Mouse (Mus musculus): Measurements from ENCODE around the gene Taar7b.
A peak's percentile ranks its signal among the peaks of the same experiment; 100 is the strongest.

The Taar7b gene

DNA sequence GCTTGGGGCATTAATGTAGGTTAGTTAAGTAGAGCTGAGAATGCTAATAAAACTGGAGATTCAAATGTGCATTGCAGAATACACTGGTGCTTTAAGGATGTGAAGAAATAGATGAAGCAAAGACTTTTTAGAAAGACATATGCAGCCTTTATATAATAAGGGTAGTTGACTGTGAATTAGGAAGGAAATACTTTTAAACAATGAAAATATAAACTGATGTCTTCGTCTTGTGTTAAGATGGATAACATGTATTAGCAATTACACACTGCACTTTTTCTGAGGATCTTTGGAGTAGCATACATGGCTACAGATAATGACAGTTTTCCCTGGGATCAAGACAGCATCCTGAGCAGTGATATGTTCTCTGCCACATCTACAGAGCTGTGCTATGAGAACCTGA lies at the start of gene Taar7b:
Gene Taar7b, plus strand, starts transcription at position 301 of the 400 bp plus-strand sequence.
- no peak for DNase-seq

DNA sequence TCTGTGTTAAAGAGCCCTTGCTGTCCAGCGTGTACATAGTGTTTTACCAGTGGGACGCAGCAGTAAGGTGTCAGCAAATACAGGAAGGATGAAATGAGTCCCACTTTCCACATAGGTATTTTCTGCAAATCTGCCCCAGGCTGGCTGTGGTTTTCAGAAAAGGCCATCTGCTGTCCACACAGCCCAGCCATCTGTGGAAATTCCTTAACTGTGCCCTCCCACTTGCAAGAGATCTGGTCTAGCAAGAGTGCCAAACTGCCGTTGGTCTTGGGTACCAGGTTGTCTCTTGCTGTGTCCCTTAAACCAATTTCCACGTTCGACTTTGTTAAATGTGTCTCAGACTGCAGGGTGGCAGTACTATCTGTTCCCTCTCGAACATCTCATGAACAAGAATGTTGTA lies 48.0 kb upstream of the Taar7b start:
- no peak for DNase-seq

DNA sequence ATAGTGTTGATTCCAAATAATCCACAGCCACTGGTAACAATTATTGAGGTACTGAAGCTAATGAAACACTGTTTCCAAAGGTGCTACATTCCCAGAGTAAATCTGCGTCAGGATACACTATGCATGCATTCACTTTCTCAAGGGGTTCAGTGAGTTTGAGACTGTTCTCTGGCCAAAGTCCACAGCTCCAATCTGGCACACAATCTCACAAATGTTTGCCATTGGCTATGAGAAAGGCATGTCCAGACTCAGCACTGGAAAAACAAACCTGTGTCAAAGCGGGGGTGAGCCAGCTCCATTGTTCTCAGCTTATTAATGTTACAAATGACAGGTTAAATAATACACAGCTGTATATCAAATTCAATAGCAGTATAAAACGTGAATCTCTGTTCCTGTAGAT lies 40.7 kb upstream of the Taar7b start:
- DNase-seq, result no peak

DNA sequence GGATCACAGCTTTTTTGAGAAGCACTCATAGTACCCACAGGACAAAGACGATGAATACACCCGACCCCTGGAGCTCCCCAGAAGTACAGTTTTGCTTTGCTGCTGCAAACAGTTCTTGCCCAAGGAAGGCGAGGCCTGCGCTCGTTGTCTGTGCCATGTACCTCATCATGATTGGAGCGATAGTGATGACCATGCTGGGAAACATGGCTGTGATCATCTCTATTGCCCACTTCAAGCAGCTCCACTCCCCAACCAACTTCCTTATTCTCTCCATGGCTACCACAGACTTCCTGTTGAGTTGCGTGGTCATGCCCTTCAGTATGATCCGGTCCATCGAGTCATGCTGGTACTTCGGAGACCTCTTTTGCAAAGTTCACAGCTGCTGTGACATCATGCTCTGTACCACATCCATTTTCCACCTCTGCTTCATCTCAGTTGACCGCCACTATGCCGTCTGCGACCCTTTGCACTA lies 39.3 kb upstream of the Taar7b start, which contains the start of gene Taar4:
Gene Taar4, plus strand, starts transcription at position 51 of the 472 bp plus-strand sequence.
- no peak for DNase-seq

DNA sequence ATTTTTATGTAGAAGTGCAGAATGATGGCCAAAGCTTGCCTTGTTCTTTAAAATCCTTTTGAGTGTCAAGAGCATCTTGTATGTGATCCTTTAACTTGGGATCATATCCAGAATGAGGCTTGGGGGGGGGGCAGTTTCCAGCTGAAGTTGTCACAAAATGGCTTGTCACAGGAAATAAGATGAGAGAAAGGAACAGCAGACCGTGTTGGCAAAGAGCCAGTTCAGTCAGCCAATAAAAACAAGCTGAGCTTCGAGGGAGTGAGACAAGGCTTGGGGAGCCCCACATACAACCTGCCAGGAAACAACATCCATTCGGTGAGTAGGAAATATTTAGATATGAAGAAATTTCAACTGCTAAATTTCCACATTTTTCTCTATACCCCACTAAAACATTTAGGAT lies 36.3 kb upstream of the Taar7b start:
- DNase-seq, result no peak

DNA sequence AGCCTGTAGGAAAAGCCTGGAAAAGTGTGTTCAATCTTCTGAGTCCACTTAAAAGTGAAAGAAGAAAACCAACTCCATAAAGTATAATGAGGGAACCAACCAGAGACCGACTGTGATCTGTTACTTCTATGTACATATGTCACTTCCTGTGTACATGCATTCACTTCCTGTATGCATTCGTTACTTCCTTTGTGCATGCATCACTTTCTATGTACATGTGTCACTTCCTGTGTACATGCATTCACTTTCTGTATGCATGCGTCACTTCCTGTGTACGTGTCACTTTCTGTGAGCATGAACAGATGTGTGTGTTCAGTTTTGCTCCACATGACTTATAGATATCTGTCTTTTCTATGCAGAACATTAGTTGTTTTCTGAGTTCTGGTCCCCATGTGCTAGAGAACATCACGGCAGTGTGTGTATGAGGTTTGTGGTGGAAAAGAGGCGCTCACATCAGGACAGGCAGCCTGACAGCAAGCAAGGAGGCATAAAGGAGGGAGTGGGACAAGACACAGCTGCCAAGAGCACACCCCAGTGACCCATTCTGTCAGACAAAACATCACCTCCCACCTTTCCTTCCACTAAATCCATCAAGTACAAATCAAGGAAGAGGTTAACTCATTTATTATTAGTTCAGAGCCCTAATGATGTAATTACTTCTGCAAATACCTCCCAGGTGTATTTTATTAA lies 34.7 kb upstream of the Taar7b start:
- no peak for DNase-seq

DNA sequence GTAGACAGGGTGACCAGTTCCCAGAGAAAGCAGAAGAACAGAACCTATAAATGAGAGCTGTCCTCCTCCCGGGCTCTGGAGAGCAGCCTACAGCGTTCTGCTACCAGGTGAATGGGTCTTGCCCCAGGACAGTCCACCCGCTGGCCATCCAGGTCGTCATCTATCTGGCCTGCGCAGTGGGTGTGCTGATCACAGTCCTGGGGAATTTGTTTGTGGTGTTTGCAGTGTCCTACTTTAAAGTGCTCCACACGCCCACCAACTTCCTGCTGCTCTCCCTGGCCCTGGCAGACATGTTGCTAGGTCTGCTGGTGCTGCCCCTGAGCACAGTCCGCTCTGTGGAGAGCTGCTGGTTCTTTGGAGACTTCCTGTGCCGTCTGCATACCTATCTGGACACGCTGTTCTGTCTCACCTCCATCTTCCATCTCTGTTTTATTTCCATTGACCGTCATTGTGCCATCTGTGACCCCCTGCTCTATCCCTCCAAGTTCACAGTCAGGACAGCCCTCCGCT lies 29.0 kb upstream of the Taar7b start, which contains the start of gene Taar5:
Gene Taar5, plus strand, starts transcription at position 51 of the 510 bp plus-strand sequence.
- no peak for DNase-seq

DNA sequence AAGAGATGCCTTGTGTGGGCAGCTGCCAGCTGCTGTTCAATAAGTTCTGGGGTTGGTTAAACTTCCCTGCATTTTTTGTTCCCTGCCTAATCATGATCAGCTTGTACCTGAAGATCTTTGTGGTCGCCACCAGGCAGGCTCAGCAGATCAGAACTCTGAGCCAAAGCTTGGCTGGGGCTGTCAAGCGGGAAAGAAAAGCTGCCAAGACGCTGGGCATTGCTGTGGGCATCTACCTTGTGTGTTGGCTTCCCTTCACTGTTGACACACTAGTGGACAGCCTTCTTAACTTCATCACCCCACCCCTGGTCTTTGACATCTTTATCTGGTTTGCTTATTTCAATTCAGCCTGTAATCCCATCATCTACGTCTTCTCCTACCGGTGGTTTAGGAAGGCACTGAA lies 28.5 kb upstream of the Taar7b start:
- no peak for DNase-seq

DNA sequence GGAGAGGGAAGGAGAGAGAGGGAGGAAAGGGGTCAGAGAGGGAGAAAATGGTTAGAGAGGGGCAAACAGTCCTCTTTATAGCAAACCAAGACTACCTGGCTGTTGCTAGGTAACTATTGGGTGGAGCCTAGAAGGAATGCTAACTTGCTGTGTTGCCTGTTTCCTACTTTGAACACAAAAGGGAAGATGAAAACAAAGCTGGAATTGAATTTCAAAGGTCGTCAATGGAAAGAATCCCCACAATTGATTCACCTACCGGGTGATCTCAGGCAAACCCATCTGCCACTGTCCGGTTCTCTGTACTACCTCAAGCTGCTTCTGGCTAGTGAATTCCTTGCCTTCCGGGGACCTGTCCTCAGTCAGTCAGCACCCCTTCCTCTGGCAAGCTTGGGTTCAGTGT lies 21.8 kb upstream of the Taar7b start:
- no peak for DNase-seq

DNA sequence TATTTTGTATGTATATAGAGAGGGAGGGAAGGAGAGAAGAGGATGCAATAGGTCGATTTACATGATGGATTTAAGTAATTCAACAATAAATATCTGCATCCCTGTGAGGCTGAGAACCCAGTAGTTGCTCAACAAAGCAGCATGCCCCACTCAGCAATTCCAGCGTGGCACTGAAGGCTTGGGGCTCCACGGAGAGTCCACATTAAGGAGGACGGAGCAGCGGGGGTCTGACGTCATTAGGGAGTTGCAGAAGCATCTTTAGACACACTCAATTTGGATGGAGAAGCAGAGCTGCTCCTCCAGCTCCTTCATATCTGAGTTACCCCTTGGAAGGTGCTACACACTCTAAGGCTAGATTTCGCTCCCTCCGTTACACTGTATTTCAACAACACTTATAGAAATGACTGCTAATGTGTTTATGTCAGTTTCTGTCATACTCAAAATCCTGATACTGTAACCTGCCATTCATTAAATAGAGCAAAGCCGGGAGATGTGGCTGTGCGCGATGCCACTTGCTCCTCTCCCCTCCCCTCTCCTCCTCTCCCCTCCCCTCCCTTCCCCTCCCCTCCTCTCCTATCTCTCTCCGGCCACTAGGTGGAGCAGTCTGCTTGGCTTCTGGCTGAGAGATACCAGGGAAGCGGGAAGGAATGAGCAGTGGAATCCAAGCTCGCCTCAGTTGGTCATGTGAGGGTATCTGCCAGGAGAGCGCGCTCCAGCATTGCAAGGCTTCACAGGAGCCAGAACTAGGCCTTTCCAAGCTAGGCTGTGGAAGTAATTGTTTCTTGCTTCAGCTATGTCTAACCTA lies 20.6 kb upstream of the Taar7b start:
- peak; percentile 71 for DNase-seq

DNA sequence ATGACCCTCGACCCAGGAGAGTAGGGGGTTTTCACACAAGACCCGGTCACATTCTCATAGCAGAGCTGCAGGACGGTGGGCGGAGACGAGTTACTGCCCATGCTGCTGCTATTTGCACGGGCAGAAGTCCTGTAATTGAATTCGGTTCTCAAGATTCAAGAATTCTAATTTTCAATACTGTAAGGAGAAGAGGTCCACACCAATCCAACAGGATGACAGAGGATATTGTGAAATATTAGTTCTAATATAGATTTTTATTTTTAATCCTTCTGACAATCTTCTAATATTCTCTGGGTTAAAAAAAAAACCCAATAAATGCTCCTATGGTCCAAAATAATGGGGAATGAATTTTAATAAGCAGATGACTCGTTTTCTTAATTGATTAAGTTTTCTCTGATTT lies 14.2 kb upstream of the Taar7b start, which contains the start of gene Taar6:
Gene Taar6, minus strand, starts transcription at position 101 of the 400 bp plus-strand sequence.
- no peak for DNase-seq

DNA sequence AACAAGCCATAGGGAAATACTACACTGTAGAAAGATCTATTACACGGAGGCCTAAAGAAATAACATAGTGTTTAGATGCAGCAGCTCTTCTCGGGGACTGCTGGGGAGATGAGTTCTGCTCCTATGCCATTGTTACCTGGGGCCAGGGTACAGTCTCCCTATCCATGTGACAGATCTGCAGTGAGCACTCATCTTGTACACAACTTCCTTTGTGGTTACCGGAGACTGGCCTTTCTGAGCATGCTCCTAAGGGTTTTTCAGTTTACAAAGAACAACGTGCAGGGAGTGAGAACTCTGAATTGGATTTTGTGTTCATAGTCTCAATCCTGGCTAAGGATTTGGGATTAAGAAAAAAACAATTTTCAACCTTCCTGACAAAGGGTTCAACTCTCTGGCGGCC lies 13.3 kb upstream of the Taar7b start:
- no peak for DNase-seq

DNA sequence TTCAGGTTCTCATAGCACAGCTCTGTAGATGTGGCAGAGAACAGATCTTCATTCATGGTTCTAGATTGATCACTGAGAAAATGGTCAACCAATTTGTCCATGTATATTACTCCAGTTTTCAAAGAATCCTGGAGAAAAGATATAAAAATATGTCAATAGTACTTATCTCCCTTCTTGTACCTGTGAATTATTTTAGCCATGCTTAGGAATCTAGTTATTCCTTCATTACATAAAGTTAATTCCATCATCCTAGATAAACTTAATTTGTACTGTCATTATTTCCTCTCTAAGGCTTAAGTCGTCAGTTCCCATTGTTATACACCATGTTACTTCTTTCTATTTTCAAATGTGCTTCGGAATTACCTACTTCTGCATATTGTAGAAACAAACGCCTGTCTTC lies 6.4 kb upstream of the Taar7b start, which contains the start of gene Taar7a:
Gene Taar7a, minus strand, starts transcription at position 101 of the 400 bp plus-strand sequence.
- DNase-seq, result no peak

DNA sequence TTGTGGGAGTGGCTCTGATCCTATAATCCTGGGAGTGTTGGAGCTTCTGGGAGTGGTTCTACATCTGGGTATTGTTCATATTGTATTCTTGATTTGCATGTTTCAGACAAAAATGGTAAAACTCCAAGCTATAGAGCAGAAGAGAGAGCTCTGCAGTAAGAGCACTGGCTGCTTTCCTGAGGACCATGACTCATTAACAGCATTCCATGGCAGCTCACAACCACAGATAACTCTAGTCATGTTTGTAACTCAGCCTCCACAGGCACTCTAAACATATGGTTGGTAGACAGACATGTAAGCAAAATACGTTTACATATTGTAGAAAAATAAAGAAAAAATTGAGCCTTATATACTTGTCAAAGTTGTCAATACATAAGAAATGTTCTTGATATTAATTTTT lies 6.7 kb downstream of the Taar7b start:
- DNase-seq, result no peak

DNA sequence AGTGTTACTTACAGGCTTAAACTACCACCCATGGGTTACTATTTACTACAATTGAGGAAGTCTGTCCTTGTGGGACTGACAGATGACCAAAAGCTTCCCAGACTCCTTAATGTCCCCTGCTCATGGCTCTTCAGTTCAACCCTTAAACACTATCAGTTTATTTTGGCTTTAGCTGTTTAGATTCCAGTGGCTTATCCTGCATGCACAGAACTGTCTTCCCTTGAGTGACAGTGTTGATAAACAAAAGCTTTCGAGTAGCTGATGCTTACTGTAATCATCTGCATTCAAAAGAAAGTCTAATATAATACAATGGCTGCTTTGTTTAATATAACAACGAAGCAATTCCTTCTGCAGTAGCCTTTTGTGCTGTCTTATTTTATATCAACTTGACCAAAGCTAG lies 7.3 kb downstream of the Taar7b start:
- DNase-seq, result no peak

DNA sequence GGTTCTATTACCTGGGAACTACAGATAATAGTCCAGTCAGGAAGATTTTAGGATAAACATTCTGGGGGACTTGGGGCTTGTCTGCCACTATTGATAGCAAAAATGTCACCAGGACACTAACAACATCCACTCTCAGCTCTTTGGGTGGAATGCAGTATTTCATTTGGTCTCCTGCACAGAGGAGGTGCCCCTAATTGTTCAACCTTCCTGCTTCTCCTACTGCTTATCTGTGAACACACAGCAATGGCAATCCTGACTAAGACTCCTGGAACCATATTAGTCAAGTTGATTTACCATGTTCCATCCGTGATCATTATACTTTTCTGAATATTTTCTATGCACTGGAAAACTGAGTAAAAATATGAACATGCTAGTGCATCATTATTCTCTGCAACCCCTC lies 8.4 kb downstream of the Taar7b start:
- no peak for DNase-seq

DNA sequence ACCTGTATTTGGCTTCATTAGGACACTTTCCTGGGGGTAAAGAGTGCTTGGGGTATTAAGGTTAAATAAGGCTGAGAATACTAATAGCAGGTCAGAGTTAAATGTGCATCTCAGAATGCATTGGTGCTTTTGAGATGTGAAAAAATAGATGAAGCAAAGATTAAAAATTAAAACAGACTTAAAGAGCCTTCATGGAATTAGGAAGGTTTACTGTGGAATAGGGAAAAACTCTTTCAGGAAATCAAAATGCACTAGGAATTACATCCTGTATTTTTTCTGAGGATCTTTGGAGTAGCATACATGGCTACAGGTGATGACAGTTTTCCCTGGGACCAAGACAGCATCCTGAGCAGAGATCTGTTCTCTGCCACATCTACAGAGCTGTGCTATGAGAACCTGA lies 27.2 kb downstream of the Taar7b start, which contains the start of gene Taar7d:
Gene Taar7d, plus strand, starts transcription at position 301 of the 400 bp plus-strand sequence.
- DNase-seq, result no peak

DNA sequence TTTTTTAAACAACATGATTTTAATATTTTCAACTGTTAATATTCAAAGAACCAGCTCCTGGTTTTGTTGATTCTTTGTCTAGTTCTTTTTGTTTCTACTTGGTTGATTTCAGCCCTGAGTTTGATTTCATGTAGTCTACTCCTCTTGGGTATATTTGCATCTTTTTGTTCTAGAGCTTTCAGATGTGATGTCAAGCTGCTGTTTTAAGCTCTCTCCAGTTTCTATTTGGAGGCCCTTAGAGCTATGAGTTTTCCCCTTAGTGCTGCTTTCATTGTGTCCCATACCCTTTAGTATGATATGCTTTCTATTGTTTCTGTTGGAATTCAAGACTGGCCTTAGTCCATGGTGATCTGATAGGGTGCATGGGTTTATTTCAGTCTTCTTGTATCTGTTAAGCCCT lies 31.6 kb downstream of the Taar7b start:
- no peak for DNase-seq

DNA sequence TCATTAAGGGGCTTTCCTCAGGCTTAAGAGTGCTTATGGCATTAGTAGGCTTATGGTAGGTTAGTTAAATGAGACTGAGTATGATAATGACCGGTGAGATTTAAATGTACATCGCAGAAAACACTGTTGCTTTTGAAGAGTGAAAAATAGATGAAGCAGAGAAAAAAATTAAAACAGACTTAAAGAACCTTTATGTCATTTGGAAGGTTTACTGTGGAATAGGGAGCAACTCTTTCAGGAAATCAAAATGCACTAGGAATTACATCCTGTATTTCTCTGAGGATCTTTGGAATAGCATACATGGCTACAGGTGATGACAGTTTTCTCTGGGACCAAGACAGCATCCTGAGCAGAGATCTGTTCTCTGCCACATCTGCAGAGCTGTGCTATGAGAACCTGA lies 37.6 kb downstream of the Taar7b start, which contains the start of gene Taar7e:
Gene Taar7e, plus strand, starts transcription at position 301 of the 400 bp plus-strand sequence.
- no peak for DNase-seq

DNA sequence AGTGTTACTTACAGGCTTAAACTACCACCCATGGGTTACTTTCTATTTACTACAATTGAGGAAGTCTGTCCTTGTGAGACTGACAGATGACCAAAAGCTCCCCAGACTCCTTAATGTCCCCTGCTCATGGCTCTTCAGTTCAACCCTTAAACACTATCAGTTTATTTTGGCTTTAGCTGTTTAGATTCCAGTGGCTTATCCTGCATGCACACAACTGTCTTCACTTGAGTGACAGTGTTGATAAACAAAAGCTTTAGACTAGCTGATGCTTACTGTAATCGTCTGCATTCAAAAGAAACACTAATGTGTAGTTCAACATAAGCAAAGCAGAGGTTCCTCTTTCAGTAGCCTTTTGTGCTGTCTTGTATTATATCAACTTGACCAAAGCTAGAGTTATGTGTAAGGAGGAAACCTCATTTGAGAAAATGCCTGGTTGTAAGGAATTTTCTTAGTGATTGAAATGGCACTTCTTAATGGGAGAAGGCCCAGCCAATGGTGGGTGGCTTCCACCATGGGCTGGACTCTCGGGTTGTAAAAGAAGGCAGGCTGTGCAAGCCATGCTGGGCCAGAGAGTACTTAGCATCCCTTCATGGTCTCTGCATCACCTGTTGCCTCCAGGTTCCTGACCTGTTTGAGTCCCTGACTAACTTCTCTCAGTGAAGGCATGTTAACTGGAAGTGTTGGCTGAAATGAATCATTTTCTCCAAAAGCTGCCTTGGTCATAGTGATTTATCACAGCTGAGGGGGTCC lies 40.6 kb downstream of the Taar7b start:
- DNase-seq, result no peak

DNA sequence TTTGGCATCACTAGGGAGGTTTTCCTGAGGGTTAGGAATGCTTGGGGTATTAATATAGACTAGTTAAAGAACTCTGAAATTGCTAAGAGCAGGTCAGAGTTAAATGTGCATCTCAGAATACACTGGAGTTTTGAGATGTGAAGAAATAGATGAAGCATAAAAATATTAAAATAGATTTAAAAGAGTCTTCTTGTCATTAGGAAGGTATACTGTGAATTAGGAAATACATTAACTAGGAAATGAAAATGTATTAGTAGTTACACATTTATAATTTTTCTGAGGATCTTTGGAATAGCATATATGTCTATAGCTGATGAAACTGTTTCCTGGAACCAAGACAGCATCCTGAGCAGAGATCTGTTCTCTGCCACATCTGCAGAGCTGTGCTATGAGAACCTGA lies 49.5 kb downstream of the Taar7b start, which contains the start of gene Taar7f:
Gene Taar7f, plus strand, starts transcription at position 301 of the 400 bp plus-strand sequence.
- no peak for DNase-seq

Measured in right cerebral cortex, adult 18-20 months (tissue).